Mouse (Mus musculus) embryonic facial prominence, embryonic 13.5 days (tissue): ENCODE results near the gene Pdzrn3. TPM values are rescaled to one million over a fixed set of nuclear protein-coding genes. Genes with fewer than 3 reads are reported as not detected.

ENCODE experiments used
- ATAC-seq: fragments of 200-750 bp; cut with Nextera tagmentation; 2 replicates; pipeline ENCODE4 v1.8.0; 2017; ENCODE audit warnings: low read depth; ENCODE audit not compliant: insufficient number of reproducible peaks, insufficient read depth, low FRiP score, low TSS enrichment
- H3K27ac ChIP-seq: fragments of 300-500 bp; sonication (generic); 2 replicates; pipeline ENCODE4 v1.5.1; 2015; ENCODE audit warnings: moderate library complexity, mild to moderate bottlenecking, inconsistent platforms
- H3K27me3 ChIP-seq: fragments of 300-500 bp; sonication (generic); 2 replicates; pipeline ENCODE4 v1.6.1; 2015; ENCODE audit warnings: mild to moderate bottlenecking, inconsistent platforms
- H3K36me3 ChIP-seq: fragments of 300-500 bp; sonication (generic); 2 replicates; pipeline ENCODE4 v1.6.1; 2015; ENCODE audit warnings: mild to moderate bottlenecking, inconsistent platforms
- H3K4me1 ChIP-seq: fragments of 300-500 bp; sonication (generic); 2 replicates; pipeline ENCODE4 v1.6.1; 2015; ENCODE audit warnings: inconsistent platforms
- H3K4me2 ChIP-seq: fragments of 300-500 bp; sonication (generic); 2 replicates; pipeline ENCODE4 v1.6.1; 2015; ENCODE audit warnings: moderate library complexity, mild to moderate bottlenecking, inconsistent platforms
- H3K4me3 ChIP-seq: fragments of 300-500 bp; sonication (generic); 2 replicates; pipeline ENCODE4 v1.5.1; 2015; ENCODE audit warnings: mild to moderate bottlenecking, inconsistent platforms
- H3K9ac ChIP-seq: fragments of 300-500 bp; sonication (generic); 2 replicates; pipeline ENCODE4 v1.6.1; 2015; ENCODE audit warnings: mild to moderate bottlenecking, inconsistent platforms
- H3K9me3 ChIP-seq: fragments of 300-500 bp; sonication (generic); 2 replicates; pipeline ENCODE4 v1.6.1; 2016; ENCODE audit warnings: inconsistent platforms
- WGBS: fragments of 180-500 bp; shearing (Covaris S2); methylation state at CpG from one replicate; pipeline ENCODE4 v1.1.7; 2015; ENCODE audit warnings: mixed read lengths; 5-methylcytosine and 5-hydroxymethylcytosine counted together
- polyA plus RNA-seq: library from polyadenylated mRNA; unstranded; fragments of >200 nt; fragmentation: Nextera tagmentation; extraction: Ambion mirVana; gene quantifications from 2 replicates; pipeline ENCODE4 v1.2.1, GENCODE M21; 2015

The Pdzrn3 gene
- 15.0 and 15.4 TPM in 2 replicates for polyA plus RNA-seq

GRCm38 (mm10) chr6:101377167-101377934 lies at the start of gene Pdzrn3:
Gene Pdzrn3 (minus strand): TSS chr6:101377897.
- peaks cover 44% of the 10 kb centered on the region for H3K4me1 ChIP-seq
- ATAC-seq = peak; percentile 63
- WGBS = under 1% methylated on average over 107 of the region's 111 CpGs

GRCm38 (mm10) chr6:101427296-101427695 lies 49.6 kb upstream of the Pdzrn3 start:
- no peak overlapping the region for H3K9ac ChIP-seq
- no peak for ATAC-seq
- no peak overlapping the region for H3K27ac ChIP-seq
- H3K27me3 ChIP-seq = no peaks in the 10 kb centered on the region
- no peaks in the 10 kb centered on the region for H3K4me1 ChIP-seq
- no peaks in the 10 kb centered on the region for H3K9me3 ChIP-seq
- WGBS = 92% methylated on average over 3 of the region's 3 CpGs
- H3K4me2 ChIP-seq = no peak overlapping the region
- H3K36me3 ChIP-seq = no peaks in the 10 kb centered on the region
- H3K4me3 ChIP-seq = no peak overlapping the region

More at GRCm38 (mm10) chr6:101377167-101377934, at the start of gene Pdzrn3:
- H3K27ac ChIP-seq = peak within 1 kb of the TSS; percentile 97
- peak within 1 kb of the TSS; percentile 78 for H3K4me3 ChIP-seq
- H3K9ac ChIP-seq = peak within 1 kb of the TSS; percentile 91
- peak within 1 kb of the TSS; percentile 87 for H3K4me2 ChIP-seq
- no peaks in the 10 kb centered on the region for H3K27me3 ChIP-seq
- H3K36me3 ChIP-seq = peaks cover 10% of the 10 kb centered on the region
- H3K9me3 ChIP-seq = no peaks in the 10 kb centered on the region

GRCm38 (mm10) chr6:101426301-101426700 lies 48.6 kb upstream of the Pdzrn3 start:
- ATAC-seq = no peak
- no peaks in the 10 kb centered on the region for H3K4me1 ChIP-seq
- 64% methylated on average over 4 of the region's 4 CpGs for WGBS
- H3K9ac ChIP-seq = no peak overlapping the region
- no peak overlapping the region for H3K4me3 ChIP-seq
- no peaks in the 10 kb centered on the region for H3K9me3 ChIP-seq
- no peak overlapping the region for H3K4me2 ChIP-seq
- no peaks in the 10 kb centered on the region for H3K27me3 ChIP-seq
- no peaks in the 10 kb centered on the region for H3K36me3 ChIP-seq
- H3K27ac ChIP-seq = no peak overlapping the region

- no peak for ATAC-seq
These were observed 44.6 kb upstream of the Pdzrn3 start for GRCm38 (mm10) chr6:101422084-101422954.

DNA sequence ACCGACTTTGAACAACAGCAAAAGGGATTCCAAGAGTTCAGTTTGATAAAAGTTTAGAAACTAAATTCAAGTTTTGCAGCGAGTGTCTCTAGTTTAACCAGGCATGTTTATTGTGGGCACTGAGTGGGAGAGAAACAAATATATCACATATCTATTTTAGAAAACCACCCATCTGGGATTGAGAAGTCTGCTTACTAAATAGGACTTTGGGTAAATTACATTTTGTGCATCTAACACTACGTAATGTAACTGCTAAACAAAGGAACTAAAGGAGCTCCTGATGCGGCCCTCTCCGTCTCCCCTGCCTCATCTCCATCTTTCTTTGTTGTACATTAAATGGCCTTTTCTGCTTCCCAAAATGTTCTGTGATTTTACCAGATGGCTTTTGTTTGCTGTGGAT lies 40.5 kb upstream of the Pdzrn3 start:
- H3K27me3 ChIP-seq = no peaks in the 10 kb centered on the region
- no peaks in the 10 kb centered on the region for H3K36me3 ChIP-seq
- H3K27ac ChIP-seq = no peak overlapping the region
- WGBS = 77% methylated on average over 5 of the region's 5 CpGs
- no peak overlapping the region for H3K9ac ChIP-seq
- no peaks in the 10 kb centered on the region for H3K9me3 ChIP-seq
- H3K4me1 ChIP-seq = peaks cover 4% of the 10 kb centered on the region; the same call in 1 of the 2 replicates
- H3K4me3 ChIP-seq = no peak overlapping the region
- no peak for ATAC-seq
- no peak overlapping the region for H3K4me2 ChIP-seq

More at GRCm38 (mm10) chr6:101422084-101422954, 44.6 kb upstream of the Pdzrn3 start:
- H3K27ac ChIP-seq = no peak overlapping the region
- H3K36me3 ChIP-seq = no peaks in the 10 kb centered on the region
- H3K4me1 ChIP-seq = peaks cover 4% of the 10 kb centered on the region; the same call in 1 of the 2 replicates
- no peaks in the 10 kb centered on the region for H3K9me3 ChIP-seq
- H3K27me3 ChIP-seq = no peaks in the 10 kb centered on the region
- no peak overlapping the region for H3K4me3 ChIP-seq
- H3K9ac ChIP-seq = no peak overlapping the region
- no peak overlapping the region for H3K4me2 ChIP-seq
- WGBS = 58% methylated on average over 10 of the region's 10 CpGs

DNA sequence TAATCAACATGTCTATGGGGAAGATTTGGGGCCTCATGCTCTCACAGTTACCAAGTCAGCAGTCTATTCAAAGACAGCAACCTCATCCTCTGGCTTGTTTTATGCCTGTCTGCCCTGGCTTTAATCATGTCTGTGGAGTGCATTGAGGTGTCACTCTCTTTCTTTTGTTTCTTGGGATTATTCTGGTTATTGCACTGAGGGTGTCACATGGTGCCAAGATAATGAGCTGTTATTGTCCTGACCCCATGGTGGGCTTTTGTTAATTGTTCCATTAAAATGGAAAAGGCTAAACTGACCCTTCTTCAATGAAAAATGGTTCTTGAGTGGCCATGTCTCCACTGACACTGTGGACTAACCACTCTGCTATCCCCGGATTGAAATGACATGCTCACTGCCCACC lies 34.0 kb upstream of the Pdzrn3 start:
- Histone ChIP-seq H3K4me1 (no peaks in the 10 kb centered on the region), H3K9me3 (no peaks in the 10 kb centered on the region), H3K4me2 (no peak overlapping the region), H3K27me3 (no peaks in the 10 kb centered on the region), H3K4me3 (no peak overlapping the region), H3K9ac (no peak overlapping the region), H3K27ac (no peak overlapping the region), H3K36me3 (no peaks in the 10 kb centered on the region)
- WGBS = 76% methylated on average over 1 of the region's 1 CpGs
- ATAC-seq = no peak

- no peak overlapping the region for H3K4me2 ChIP-seq
- H3K9me3 ChIP-seq = no peaks in the 10 kb centered on the region
- H3K9ac ChIP-seq = no peak overlapping the region
- no peaks in the 10 kb centered on the region for H3K36me3 ChIP-seq
- H3K27ac ChIP-seq = no peak overlapping the region
- H3K27me3 ChIP-seq = no peaks in the 10 kb centered on the region
- ATAC-seq = no peak
- WGBS = 61% methylated on average over 2 of the region's 2 CpGs
- no peak overlapping the region for H3K4me3 ChIP-seq
- H3K4me1 ChIP-seq = no peaks in the 10 kb centered on the region
These were observed 33.4 kb upstream of the Pdzrn3 start for GRCm38 (mm10) chr6:101411064-101411463.

DNA sequence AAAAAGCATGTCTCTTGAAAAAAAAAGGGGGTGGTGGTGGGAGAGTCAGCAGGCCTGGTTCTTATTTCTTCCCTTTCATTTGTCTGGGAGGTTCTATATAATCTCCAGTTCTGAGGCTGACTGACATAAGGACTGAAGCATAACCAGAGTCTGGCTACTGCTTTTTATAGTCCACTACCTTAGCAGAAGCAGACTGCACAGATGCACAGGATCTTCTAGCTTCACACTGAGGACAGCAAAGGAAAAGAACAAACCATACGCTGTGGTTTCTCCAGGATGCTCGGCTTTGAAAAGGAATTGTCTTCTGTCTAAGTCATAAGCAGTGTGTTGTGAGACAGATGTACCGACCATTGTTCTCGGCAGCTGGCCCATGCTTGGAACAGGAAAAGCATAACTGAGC lies 19.0 kb upstream of the Pdzrn3 start:
- H3K4me1 ChIP-seq = peaks cover 20% of the 10 kb centered on the region
- no peak for ATAC-seq

DNA sequence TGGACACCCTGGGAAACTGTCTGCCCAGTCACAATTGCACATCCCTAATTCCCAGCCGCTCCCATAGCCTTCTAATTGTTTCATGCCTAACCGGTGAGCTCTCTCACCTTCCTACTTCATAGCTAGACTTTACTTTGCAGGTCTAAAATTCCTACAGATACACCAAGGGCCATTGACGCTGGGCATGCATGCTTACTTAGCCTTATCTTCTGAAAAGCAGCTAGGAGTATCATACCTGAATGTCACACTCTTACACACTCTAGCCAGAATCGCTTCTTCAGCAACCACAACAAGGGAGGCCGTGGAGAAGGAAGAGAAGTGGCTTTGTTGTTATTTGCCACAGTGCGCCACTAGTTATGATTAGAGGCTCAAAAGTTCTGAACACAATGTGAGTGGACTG lies 18.2 kb upstream of the Pdzrn3 start:
- H3K9me3 ChIP-seq = no peaks in the 10 kb centered on the region
- no peaks in the 10 kb centered on the region for H3K36me3 ChIP-seq
- no peak overlapping the region for H3K9ac ChIP-seq
- 90% methylated on average over 6 of the region's 6 CpGs for WGBS
- H3K27me3 ChIP-seq = no peaks in the 10 kb centered on the region
- ATAC-seq = no peak
- H3K27ac ChIP-seq = no peak overlapping the region
- H3K4me3 ChIP-seq = no peak overlapping the region
- H3K4me1 ChIP-seq = peaks cover 20% of the 10 kb centered on the region
- no peak overlapping the region for H3K4me2 ChIP-seq

More for the DNA sequence above, 19.0 kb upstream of the Pdzrn3 start:
- Histone ChIP-seq H3K27me3 (no peaks in the 10 kb centered on the region), H3K4me2 (no peak overlapping the region), H3K27ac (no peak overlapping the region), H3K36me3 (no peaks in the 10 kb centered on the region), H3K9me3 (no peaks in the 10 kb centered on the region), H3K9ac (no peak overlapping the region), H3K4me3 (no peak overlapping the region)
- 70% methylated on average over 4 of the region's 4 CpGs for WGBS

DNA sequence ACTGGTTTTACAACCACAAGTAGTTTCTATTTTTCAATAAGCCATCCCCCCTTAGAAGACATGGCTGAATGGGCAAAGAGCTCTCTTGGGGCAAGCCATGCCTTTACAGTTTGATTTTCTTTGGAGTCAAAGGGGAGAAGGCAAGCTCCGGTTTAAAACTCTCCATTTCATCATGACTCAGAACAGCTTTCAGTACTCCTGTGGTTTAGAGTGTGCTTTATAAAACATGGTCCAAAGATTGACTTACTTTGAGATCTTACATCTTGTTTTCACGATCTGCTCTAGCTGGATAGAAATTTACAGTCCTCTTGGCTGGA lies 15.1 kb upstream of the Pdzrn3 start:
- Histone ChIP-seq H3K9me3 (no peaks in the 10 kb centered on the region), H3K4me2 (no peak overlapping the region), H3K4me1 (peaks cover 20% of the 10 kb centered on the region), H3K27me3 (no peaks in the 10 kb centered on the region), H3K4me3 (no peak overlapping the region), H3K27ac (no peak overlapping the region), H3K36me3 (no peaks in the 10 kb centered on the region), H3K9ac (no peak overlapping the region)
- 63% methylated on average over 2 of the region's 2 CpGs for WGBS
- no peak for ATAC-seq

DNA sequence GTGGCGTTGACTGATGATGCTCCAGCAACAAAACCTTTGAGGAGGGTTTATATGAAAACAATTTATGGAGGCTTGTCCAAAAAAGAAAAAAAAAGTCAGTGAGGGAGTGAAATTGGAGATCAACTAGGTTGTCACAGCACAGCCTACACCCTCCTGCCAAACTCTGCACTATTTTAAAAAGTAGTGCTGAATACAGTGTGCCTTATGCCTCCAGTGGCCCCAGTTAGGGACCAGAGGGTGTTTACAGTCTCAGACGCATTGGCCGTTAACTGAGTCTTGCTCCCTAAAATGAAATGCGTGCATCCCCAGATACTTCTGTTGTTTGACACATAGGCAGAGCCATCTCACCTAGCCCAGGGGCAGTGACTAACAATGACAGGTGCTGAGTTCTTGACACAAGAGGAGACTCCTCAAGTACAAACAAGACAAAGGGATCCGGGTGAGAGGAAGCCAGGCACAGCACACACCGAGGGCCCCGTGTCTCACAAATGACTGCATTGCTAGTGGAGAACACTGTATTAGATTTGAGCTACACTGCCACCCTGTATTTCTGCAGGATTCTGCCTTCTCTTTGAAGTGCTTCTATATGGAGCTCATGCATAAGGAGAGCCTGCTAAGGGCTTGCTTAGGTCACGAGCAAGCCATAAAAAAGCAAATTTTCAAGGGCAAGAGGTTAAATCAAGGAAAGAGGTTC lies 14.6 kb upstream of the Pdzrn3 start:
- Histone ChIP-seq H3K4me2 (no peak overlapping the region), H3K4me1 (peaks cover 20% of the 10 kb centered on the region), H3K9me3 (no peaks in the 10 kb centered on the region), H3K36me3 (no peaks in the 10 kb centered on the region), H3K27ac (no peak overlapping the region), H3K9ac (no peak overlapping the region), H3K27me3 (no peaks in the 10 kb centered on the region), H3K4me3 (no peak overlapping the region)
- 69% methylated on average over 8 of the region's 8 CpGs for WGBS
- no peak for ATAC-seq
